In the genomic region with DNA sequence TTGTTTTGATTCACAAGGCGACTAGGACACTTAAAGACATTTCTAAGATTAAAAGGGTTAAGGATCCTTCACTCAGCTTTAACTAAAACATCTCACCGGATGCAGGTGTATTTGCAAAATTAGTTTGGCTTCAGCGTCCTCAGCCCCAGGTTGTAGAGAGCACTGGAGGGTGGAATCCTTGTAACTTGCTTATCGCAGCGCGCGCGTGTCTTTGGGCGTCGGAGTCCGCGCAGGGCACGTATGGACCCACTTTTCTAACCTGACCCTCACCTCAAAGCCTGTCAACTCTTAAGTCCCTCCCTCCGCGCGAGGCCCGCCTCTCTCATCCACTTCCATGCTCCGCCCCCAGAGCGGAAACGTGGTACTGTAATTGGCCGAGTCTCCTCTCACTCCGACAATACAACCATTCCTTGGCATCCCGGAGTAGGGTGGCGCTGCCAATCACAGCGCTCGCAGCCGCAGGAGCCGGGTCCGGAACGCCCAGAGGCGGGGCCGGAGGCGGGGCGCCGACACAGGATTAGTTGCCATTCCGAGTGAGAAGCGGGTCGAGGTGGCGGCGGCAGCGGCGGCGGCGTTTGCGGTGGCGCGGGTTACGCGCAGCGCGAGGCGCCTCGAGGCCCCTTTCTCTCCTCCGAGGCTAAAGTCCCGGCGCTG, we compare ENCODE assay signal across 7 mouse cellular contexts. TPM values are rescaled to one million over a fixed set of nuclear protein-coding genes. Genes with fewer than 3 reads are reported as not detected.
DNase-seq lines count a peak whose midpoint lies in the region; ATAC-seq lines count a peak whose summit lies in the region.

No protein-coding gene starts in this region.

- DNase-seq in adrenal gland, adult 8-10 months: peak; percentile 99
- DNase-seq in embryo, embryonic 9.5 days (ENCODE audit: extremely low spot score): peak; percentile 98
- peak; percentile 98 to 99 for DNase-seq in gastrocnemius, postnatal 4 days (ENCODE audit: low spot score in 2 of 2)
- DNase-seq in left cerebral cortex, postnatal 36 days (ENCODE audit: low spot score in 2 of 2): peak; percentile 99
- DNase-seq in midbrain, embryonic 11.5 days (ENCODE audit: low spot score, missing footprints): peak; percentile 100
- DNase-seq in skeletal muscle tissue, adult 2 months (ENCODE audit: low read depth, low spot score): peak; percentile 97

- intact Hi-C loops in left cerebral cortex, postnatal 36 days (cut with DNase I): no loop called here

- peak; percentile 98 for ATAC-seq in intestine, embryonic 16.5 days
- ATAC-seq in midbrain, embryonic 11.5 days (ENCODE audit: low FRiP score): peak; percentile 98

- peak overlapping the region; percentile 99 for H3K27ac ChIP-seq in intestine, embryonic 16.5 days (ENCODE audit: low read length)
- peak overlapping the region; percentile 99 for H3K27ac ChIP-seq in midbrain, embryonic 11.5 days (ENCODE audit: low read depth, low read length)

- peaks cover 15% of the 10 kb centered on the region; the same call in 1 of the 2 replicates for H3K4me1 ChIP-seq in intestine, embryonic 16.5 days (ENCODE audit: control insufficient read depth, insufficient read depth, low read length)
- peaks cover 14% of the 10 kb centered on the region; the same call in 1 of the 2 replicates for H3K4me1 ChIP-seq in midbrain, embryonic 11.5 days (ENCODE audit: control insufficient read depth, insufficient read depth, low read length)

- H3K9me3 ChIP-seq in intestine, embryonic 16.5 days (ENCODE audit: control insufficient read depth, low read length): no peaks in the 10 kb centered on the region
- no peaks in the 10 kb centered on the region for H3K9me3 ChIP-seq in midbrain, embryonic 11.5 days (ENCODE audit: control insufficient read depth, low read length)

- no peaks in the 10 kb centered on the region for H3K27me3 ChIP-seq in intestine, embryonic 16.5 days (replicated peaks; ENCODE audit: control insufficient read depth, insufficient read depth, low read length)
- H3K27me3 ChIP-seq in midbrain, embryonic 11.5 days (ENCODE audit: control insufficient read depth, insufficient read depth, low read length): no peaks in the 10 kb centered on the region

- under 1% methylated on average over 55 of the region's 56 CpGs for WGBS in intestine, embryonic 16.5 days
- under 1% methylated on average over 56 of the region's 56 CpGs for WGBS in midbrain, embryonic 11.5 days

- no peaks in the 10 kb centered on the region for H3K36me3 ChIP-seq in intestine, embryonic 16.5 days (ENCODE audit: control insufficient read depth, insufficient read depth, low read length)
- no peaks in the 10 kb centered on the region for H3K36me3 ChIP-seq in midbrain, embryonic 11.5 days (ENCODE audit: control insufficient read depth, insufficient read depth, low read length)

- H3K4me2 ChIP-seq in intestine, embryonic 16.5 days (ENCODE audit: low read depth, low read length): peak overlapping the region; percentile 85
- peak overlapping the region; percentile 73 for H3K4me2 ChIP-seq in midbrain, embryonic 11.5 days

- H3K9ac ChIP-seq in intestine, embryonic 16.5 days (ENCODE audit: low read depth, low read length): peak overlapping the region; percentile 96
- peak overlapping the region; percentile 97 for H3K9ac ChIP-seq in midbrain, embryonic 11.5 days (ENCODE audit: low read length)

- peak overlapping the region; percentile 93 for H3K4me3 ChIP-seq in intestine, embryonic 16.5 days (ENCODE audit: low read length)
- H3K4me3 ChIP-seq in midbrain, embryonic 11.5 days (ENCODE audit: low read depth, low read length): peak overlapping the region; percentile 90

RNA-seq across cellular contexts. Expression of a gene that starts 0.4 kb away (rescaled TPM):
- 10 to 100 TPM; 29.1 to 32.4 (median 30.7) TPM for total RNA-seq in adrenal gland, adult 8-10 months (2022)
- total RNA-seq in gastrocnemius, postnatal 4 days (2021): 10 to 100 TPM; 17.0 to 20.7 TPM
- polyA plus RNA-seq in intestine, embryonic 16.5 days (2015; fragmentation: Nextera tagmentation; extraction: Ambion mirVana): 1.9 and 2.3 TPM in 2 replicates
- 100 to 1,000 TPM; 134 to 150 TPM for total RNA-seq in left cerebral cortex, postnatal 36 days (2021)
- polyA plus RNA-seq in midbrain, embryonic 11.5 days (2014; fragmentation: Nextera tagmentation; extraction: Ambion mirVana): 16.5 and 18.2 TPM in 2 replicates

Comparison
In these comparisons a context has a peak if more than half of its experiments do, and no peak if none do; other contexts are left out.
1. Peak in every context shown above with its lines: DNase-seq, ATAC-seq, H3K4me3 ChIP-seq and H3K27ac ChIP-seq.
2. RNA of a gene that starts 0.4 kb away (total RNA-seq): 134 to 150 TPM in left cerebral cortex, postnatal 36 days; 29.1 to 32.4 TPM in adrenal gland, adult 8-10 months and 17.0 to 20.7 TPM in gastrocnemius, postnatal 4 days; every median in the first group is over 4 times any median in the second.